Mouse (Mus musculus): Measurements from ENCODE around the gene Tmem184b.

GRCm38 (mm10) chr15:79344627-79345026 is 58.7 kb downstream of the Tmem184b start:
- TF ChIP-seq CTCF (IDR thresholded peaks at IDR 0.05; ENCODE audit: extremely low read depth, insufficient read length, insufficient replicate concordance, low read depth, low read length) (no peak), POLR2A (IDR thresholded peaks at IDR 0.05; ENCODE audit: low read depth, low read length) (no peak)

Measured in small intestine, adult 2 months (tissue).